Mouse (Mus musculus) cerebellum, postnatal 10 days (tissue): ENCODE results near the gene Gm20388.
A peak's percentile ranks its signal among the peaks of the same experiment; 100 is the strongest.
"Not testable (repeated sequence)": the region's sequence is repeated elsewhere in the genome, so short reads cannot be mapped to it uniquely, and the experiment has no call there.

Experiments used
- DNase-seq, 2 experiments: peaks; one replicate each; pipeline ENCODE4 v3.0.0; 2021; ENCODE audit warnings: mixed read lengths in 2 of 2

Gm20388 gene

DNA sequence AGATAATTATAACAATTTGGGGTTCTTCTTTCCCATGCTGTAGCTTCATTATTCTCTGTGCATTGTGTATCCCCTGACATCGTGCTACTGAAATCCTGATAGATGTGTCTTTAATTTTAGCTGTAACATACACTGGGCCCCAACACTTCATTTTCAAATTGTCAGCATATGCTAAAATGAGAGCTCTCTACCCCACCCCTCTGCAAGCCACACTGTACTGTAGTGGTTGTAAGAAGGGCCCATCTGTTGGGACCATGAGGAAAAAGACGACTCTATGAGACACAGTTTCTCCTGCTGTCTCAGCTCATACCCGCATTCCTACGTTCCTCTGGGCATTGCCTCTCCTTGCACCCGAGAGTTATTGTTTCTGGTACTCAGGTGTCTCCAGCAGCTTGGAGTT, 4226.6 kb downstream of the Gm20388 start:
- DNase-seq, result no peak

DNA sequence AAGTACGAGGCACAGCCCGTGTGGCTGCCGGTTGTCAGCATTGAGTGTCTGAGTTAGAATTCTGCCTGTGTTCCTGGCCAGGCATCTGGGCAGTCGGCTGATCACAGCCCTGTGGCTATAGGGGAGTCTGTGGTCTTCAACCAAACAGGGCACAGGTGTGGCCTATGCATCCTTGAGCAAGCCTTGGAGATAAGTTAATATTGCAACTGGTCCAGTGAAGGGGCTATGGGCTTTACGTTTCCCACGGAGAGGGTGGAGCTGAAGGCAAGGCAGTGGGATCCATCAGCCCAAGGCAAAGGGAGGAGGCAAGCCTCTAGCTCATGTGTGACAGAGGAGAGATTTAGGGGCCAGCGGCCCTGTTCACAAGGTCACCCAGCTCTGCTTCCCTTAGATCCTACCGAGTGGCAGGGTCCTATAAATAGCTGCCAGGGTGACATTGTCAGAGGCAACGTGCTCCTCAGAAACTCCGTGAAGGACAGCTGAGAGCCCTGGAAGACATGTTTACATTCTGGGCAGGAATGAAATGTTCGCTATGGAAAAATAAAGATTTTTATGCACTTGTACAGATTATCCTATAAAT, 4229.7 kb downstream of the Gm20388 start:
- DNase-seq, result peak in 1 of 2 experiments; percentile 25

DNA sequence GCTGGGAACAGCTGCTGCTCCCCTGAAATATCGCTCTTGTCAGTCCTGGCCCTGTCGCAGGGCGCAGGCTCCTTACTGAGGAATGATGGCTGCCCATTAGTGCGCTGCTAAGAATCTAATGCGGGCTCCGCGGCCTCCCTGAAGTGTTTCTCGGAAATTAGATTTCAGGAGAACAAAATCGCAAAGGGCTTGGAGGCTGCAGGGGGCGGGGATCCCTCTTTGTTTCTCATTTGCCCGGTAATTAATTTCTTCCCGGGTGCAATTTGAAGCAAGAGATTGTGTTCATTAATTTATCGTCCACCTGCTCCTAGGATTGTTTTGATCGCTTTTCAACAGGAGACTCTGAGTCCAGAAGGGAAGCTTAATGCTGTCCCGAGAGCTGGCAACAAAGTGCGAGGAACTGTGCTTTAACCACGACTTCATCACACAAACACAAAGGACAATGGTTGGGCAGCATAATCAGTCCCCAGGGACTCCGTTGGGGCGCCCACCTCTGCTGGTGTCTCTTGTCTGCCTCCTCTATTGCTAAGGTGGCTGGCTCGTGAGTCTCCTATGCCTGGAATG, 4230.3 kb downstream of the Gm20388 start:
- peak; percentile 63 to 66 for DNase-seq

DNA sequence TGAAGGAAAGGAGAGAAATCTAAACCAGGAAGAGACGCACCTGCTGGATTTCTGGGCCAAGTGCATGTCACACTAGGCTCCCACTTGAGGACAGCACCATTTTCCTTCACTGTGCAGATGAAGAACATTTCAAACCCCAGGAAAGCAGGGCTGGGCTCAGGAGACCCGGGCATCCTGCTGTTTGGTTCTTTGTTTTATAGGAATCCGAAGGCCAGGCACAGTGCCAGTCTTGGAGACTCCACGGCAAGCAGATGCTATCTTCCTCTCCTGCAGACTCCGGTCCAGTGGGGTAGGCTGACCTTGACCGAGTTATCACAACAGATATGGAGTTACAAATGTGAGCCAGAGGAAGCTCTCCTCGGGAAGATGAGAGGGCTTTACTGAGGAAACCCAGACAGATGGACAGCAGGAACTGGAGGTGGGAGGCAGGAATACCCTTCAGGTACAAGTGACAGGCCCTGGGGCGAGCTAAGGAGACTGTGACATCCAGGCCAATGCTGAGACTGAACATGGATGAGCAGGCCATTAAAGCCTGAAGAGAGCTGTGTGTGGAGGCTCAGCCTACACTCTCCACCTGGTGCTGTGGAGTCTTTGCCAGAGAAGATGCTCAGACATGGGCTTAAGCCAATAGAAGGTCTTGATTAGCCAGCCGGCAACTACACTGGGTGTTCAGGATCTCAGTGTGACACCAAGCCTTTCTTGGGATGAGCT, 4231.2 kb downstream of the Gm20388 start:
- DNase-seq, result peak; percentile 87 to 89

DNA sequence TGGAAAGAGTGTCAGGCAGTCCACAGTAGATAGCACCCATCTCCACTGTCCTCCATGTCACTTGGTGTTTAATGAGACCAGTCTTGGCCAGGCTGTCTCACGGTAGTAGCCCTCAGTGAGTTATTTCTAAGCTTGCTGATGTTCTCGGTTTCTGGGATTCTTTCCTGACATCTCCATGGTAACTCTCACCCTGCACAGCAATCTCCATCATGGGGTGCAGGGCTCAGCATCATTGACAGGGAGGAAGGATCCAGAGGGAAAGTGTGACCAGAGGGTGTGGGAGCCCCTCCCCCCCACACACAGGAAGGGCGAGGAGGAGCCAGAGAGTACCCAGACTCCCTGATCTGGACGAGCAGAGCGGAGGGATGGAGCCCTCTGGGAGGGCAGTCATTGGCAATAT, 4232.4 kb downstream of the Gm20388 start:
- DNase-seq, result no peak

DNA sequence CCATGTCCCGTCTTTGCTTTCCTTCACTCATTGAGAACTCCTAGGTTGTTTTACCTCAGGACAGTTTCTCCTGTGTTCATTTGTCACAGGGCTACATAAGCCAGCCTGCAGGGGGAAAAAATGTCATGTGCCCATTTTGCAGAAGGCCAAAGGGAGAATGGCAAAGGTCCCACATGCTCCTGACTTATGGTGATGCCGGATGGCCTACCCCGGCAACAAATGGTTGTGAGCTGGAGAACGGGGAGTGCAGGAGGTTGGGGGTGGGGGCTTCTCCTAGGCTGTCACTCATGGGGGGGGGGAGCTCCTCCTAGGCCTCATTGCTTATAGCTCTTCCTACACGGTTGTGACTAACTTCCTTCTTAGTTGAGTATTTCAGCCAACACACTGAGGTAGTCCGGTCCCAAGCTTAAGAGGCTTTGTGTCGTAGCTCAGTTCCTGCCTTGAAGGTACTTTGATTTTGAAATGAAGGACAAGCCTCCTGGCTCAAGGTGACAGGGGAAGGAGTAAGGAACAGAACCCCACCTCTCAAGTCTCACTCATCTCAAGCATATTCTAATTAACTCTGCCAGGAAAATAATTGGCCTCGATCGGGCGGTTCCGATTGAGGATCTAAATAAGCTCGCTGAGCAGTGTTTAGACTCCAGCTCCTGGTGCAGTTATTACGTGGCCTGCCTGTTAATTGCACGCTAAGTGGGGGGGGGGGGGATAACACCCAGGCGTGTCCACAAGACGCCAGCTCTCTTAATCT, 4233.4 kb downstream of the Gm20388 start:
- no peak for DNase-seq

DNA sequence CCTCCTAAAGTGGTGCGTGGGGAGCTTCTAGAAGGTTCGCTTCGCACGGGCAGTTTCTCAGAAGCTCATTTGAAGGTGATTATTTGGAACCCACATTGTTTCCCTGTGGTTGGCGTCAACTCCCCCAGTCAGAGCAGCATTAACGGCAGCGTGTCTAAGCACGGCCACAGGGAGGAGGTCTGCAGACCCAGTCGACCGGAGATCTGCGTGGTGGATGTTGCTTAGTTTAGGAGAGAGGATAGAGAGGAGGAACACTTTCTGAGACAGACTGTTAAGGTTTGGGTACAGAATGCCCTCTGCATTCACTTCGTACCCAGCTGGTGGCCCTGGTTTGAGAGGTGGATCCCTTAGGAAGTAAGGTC, 4234.0 kb downstream of the Gm20388 start:
- DNase-seq, result no peak

DNA sequence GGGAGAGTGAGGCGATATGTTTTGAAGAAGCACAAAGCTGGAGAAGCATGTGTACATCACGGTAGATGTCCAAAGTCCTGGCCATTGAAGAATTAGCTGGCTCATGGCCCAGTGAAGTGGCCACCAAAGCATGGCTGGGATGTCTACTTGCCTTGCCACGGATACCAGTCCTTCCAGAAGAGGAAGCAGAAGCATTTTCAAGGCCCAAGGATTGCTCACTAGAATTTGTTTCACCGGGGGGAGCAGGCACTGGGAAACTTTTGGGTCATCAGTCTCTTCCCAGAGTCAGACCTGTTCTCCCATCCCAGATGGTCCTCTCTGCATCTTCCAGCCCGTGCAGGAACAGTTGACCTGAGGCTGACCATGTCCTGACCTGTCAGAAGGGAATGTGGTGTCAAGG, 4235.6 kb downstream of the Gm20388 start:
- DNase-seq, result no peak

DNA sequence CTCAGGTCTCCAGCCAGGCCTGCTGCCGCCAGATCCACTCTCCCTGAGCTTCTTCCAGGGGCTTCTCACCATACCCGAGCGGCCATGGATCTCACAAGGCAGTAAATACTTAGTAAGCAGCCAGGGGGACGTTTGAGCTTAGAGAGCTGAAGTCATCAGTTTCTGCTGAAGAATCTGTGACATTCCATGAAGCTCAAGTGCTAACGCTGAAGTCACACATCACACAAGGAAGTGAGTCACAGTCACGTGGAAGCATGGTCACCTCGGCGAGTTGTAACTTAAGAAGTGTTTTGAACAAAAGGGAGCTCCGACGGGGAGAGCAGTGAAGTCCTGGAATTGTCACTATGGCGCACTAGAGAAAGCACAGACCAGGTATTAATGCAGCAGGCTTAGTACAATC, 4239.4 kb downstream of the Gm20388 start:
- DNase-seq, result no peak

DNA sequence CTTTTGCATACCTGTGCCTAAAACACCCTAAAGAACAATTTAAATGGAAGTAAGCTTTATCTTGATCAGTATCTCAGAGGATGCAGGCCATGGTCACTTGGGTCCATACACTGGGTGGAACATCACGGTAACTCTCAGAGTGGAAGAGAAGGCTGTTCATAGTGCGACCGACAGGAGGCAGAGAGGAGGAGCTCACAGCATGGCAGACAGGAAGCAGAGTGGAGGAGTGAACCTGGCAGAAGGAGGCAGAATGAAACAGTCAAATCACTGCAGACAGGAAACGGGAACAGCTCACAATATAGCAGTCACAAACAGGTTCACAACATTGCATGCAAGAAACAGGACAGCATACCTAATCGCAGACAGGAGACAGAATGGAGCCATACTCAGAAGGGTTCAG, 4239.9 kb downstream of the Gm20388 start:
- DNase-seq, result no peak

DNA sequence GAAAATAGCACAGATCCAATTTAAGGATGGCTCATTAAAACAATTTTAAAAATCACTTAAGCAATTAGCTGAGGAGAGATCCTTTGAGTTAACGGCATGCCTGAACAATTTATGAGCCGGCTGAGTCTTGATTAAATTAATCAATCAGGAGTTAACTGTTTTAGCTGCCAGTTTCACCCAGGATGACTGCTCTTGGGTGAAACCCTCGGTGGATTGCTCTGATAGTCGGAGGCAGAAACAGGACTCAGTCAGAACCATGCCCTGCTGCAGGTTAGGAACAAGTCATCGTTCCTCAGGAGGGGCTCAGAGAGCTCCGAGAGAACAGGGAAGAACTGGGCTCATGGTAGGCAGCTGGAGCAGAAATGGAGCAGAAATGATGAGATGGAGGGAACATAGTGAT, 4241.2 kb downstream of the Gm20388 start:
- DNase-seq, result no peak

DNA sequence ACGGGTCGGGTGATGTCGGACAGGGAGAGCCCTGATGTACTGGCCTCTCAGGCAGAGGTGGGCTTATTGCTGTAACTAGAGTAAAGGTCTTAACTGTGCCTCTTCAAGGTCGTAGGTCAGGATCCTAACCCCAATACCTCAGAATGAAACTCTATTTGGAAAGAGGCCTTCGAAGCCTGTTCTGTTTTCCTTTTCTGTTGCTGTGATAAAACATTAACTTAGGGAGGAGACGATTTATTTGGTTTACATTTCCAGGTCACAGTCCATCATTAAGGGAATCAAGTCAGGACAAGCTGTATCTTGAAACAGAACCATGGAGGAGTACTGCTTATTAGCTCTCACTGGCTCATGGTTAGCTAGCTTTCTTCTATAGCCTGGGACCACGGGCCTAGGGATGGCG, 4242.1 kb downstream of the Gm20388 start:
- DNase-seq, result no peak

DNA sequence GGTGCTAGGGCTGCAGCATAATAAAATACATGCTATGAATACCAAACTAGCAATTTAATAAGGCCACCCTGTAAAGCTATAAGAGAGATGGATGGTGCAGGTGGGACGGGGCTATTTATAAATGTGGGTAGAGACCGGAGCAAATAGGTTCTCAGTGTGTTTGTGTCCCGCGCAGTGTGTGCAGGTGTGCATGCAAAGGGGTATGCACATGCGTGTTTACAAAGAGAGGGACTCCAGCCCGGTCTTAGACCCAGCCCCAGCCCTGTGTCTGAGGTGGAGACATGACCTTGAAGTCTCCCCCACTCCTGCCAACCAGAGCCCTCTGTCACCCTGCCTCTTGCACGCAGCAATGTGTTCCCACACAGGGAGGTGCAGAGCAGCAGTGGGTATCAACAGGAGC, 4245.7 kb downstream of the Gm20388 start:
- no peak for DNase-seq

DNA sequence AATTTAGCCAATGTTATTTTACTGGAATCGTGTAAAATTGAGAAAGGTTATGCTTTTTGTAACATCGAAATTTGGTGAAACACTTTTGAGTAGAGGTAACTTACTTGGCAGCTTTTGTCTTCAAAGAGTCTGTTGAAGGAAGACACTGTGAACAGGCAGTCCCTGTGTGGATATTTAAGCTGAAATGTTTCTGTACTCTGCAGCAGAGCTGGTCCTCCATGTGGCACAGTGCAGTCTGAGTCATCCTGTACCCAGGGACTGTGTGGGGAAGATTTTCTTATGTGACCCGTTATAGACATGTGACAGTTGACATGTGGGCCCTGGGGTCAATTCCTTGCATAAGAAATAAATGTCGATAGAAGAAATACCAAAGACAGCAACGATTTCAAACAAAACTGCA, 4251.0 kb downstream of the Gm20388 start:
- no peak for DNase-seq

DNA sequence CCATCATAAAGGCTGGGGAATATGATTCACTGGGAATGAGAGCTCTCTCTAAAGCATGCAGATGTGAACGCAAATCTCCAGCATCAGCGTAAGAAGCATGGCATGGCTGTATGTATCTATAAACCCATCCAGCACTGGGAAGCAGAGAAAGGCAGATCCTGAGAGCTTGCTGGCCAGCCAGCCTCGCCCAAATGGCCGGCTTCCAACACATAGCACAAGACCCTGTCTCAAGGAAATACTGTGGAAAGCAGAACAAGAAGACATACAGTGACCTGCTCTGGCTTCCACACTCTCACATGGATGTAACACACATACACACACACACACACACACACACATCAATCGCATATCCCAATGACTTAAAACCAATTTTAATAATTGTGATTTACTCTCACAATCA, 4252.6 kb downstream of the Gm20388 start:
- peak; percentile 63 to 76 for DNase-seq

DNA sequence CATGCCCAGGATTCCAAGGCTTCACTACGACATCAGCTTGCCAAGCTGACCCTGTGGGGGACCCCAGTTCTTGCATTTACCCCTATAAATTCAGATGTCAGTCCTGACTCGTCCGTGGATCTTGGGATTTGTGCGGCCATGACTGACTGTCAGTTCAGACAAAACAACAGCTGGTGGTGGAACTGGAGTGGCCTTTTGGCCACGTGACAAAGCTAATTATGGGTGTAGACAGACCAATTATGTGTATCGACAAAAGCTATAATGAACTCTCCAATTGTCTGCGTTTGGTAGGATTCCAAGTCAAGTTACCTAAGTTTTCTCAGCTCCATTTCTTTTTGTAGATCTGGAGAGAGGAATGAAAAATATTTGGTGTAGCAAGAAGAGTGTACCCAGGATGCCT, 4259.1 kb downstream of the Gm20388 start:
- no peak for DNase-seq

DNA sequence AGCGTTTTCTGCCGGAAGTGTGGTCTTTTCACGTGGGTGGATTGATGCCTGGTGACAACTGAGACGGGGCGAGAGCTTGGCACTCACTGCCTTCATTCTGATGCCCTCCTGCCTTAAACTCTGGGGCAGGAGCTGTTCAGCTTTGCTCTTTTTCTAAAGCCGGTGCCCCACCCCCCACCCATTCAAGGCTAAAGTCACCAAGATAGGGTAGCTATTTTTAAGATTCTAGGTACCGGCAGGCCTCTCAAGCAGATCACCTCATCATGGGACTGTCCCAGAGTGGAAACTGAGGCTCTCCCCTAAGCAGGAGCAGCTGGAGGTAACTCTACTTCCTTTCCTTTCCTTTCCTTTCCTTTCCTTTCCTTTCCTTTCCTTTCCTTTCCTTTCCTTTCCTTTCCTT, 4260.0 kb downstream of the Gm20388 start:
- DNase-seq, result no peak

DNA sequence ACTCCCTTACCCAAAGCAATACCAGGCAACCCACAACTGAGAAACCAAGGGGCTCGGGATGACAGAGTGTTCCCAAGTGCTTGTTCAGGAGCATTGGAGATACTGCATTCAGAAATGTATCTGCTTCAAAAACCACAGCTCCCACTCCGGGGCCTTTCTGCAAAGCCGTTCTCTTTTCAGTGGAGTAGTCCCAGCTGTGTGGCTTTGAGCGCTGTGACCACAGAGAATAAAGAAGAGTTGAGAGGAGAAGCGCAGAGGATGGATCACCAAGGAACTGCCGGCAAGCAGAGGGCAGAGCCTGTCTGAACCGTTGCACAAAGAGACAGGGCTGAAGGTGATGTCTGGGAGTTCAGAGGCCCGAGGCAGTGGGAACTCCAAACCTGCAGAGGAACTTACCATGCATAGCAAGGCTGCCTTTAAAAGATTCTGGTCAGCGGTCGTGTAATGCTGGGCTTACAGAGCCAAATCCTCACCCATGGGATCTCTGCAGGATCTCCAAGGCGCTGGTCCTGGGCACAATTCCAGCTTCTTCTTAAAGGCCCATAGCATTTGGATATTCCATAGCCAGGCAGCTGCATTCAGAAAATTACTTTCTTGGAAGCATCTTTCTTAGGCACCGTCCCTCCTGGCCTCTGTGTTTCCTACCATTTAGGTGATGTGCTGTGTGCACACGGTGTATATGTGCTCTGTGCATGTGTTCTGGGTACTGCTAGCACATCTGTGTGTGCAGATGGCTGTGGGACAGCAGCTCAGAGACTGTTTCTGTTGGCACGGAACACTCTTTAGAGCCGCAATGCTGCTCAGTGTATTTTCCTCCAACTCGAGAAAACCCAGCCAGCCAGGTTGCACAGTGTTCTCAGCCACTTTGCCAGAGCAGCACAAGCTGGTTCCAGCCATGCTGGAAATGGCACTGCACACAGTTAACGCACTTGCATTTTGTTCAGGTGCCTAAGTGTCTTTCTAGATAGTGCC, 4261.2 kb downstream of the Gm20388 start:
- peak; percentile 60 to 66 for DNase-seq

DNA sequence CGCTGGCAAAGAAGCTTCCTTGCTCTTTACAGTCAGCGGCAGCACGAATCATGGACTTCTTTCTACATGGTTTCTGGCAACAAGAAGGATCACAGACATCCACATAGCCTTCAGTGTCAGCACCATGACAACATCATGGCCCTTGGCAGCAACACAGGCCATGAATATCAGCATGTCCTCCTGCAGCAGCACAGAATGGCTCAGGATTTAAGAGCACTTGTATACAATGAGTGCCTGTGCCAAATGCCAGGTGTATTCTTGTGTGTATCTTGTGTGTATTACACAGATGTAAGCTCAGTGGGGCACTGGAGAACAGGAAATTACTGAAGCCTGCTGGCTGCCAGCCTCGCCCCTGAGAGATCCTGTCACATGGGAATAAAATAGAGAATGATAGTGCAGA, 4263.0 kb downstream of the Gm20388 start:
- DNase-seq, result peak; percentile 46 to 56

DNA sequence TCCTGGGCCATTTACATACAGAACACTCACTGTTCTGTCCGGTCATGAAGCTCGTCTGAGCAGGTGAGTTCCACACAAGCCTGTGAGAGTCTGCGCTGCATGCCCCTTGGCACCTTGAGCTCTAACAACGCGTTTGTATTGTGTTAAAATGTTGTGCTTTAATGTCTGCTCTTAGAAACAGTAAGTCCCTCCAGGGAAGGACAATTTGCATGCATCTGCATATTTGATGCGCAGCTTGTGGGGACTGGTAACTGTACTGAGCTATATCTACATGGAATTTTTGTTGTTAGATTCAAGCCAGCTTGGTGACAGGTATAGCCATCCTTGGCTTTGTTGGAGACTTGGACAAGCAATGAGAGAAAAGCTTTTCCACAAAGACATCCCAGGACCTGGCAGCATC, 4265.5 kb downstream of the Gm20388 start:
- no peak for DNase-seq

DNA sequence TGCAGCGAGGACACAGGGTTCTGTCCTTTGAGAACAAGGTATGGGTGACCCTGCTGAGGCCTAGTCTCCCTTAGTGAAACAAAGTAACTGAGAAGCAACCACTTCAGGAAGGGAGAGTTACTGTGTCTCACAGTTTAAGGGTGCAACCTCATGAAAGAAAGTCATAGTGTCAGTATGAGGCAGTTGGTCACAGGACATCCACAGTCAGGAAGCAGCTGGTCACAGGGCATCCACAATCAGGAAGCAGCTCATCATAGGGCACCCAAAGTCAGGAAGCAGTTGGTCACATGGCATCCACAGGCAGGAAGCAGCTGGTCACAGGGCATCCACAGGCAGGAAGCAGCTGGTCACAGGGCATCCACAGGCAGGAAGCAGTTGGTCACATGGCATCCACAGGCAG, 4266.5 kb downstream of the Gm20388 start:
- not testable (repeated sequence) for DNase-seq

DNA sequence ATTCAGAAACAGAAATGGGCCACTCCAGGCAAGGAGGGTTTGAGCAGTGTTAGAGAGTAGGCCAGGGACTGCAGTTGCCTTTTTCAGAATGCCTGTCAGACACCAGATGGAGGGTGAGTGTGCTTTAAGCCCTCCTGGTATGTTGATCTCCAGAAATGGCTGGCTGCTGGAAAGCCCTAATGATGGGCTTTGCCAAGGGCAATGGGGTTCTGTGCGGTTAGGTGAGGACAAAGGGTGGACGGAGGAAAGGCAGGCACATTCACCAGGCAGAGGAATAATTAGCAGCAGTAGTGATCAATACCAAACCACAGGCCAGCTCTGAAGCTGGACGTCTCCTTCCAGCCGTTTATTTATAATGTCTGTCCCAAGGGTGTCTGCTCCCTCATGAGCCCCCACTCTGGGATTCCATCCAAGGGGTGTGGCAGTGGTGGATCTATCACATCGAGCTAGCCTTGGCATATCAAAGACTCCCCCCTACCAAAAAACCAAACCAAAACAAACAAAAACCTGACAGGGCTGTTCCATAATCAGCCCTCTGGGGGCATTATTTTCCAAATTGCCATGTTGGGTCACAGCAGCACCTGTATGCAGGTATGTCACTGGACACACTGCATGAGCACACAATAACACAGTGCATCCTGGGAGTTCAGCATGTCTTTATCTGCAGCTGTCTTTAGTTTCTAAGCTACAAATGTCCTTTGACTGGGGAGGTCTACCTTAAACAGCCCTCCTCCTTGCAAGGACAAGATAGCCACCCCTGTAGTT, 4270.2 kb downstream of the Gm20388 start:
- peak; percentile 67 to 77 for DNase-seq
